Mouse (Mus musculus) cerebellum, adult 2 months (tissue): ENCODE measurements around the gene Supt5.

ENCODE experiments used
- CTCF ChIP-seq: fragments of 200-500 bp; IDR thresholded peaks from 2 replicates; pipeline ENCODE4 v1.5.1; 2011; ENCODE audit warnings: low read depth, mild to moderate bottlenecking, control low read depth, low read length, moderate library complexity, borderline replicate concordance; ENCODE audit not compliant: insufficient read depth
- POLR2A ChIP-seq: fragments of 200-500 bp; IDR thresholded peaks from 2 replicates; pipeline ENCODE4 v1.6.1; 2011; ENCODE audit warnings: low read length, control low read depth, borderline replicate concordance; ENCODE audit not compliant: insufficient read depth

GRCm38 (mm10) chr7:28311151-28311925 is 27.2 kb downstream of the Supt5 start:
- TF ChIP-seq POLR2A (no peak), CTCF (no peak)
